Mouse (Mus musculus): ENCODE measurements around the gene Tnrc6c.

DNA sequence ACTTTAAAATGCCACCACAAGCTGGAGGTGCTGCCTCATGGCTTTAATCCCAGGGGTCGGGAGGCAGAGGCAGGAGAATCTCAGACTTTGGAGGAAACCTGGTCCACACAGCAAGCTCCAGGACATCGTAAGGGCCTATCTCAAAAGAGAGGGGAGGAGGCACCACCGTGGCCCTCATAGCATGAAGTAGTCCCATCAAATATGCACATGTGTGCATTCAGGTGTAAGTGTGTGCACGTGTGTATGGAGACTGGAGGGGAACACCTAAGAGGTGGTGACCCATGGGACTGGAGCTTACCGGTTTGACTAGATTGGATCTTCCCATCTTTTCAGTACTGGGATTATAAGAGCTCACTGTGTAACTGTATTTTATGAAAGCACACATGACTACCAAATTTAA, 74.2 kb downstream of the Tnrc6c start:
- no peak for TF ChIP-seq POLR2A (IDR thresholded peaks at IDR 0.05; ENCODE audit: insufficient read depth, low read depth, low read length)
- TF ChIP-seq CTCF (IDR thresholded peaks at IDR 0.05): no peak

Data from heart, adult 2 months (tissue).